Mouse (Mus musculus) cerebellum, postnatal 36 days (tissue): ENCODE results near the gene Rps26.

Experiments used
- DNase-seq, 2 experiments: peaks; one replicate each; pipeline ENCODE4 v3.0.0; 2021 to 2022; ENCODE audit warnings: mixed read lengths in 2 of 2

Rps26 gene

GRCm38 (mm10) chr10:128626311-128627310, at the start of gene Rps26:
Rps26 (minus strand) TSS chr10:128626747.
- DNase-seq: peak; percentile 81 to 85

DNA sequence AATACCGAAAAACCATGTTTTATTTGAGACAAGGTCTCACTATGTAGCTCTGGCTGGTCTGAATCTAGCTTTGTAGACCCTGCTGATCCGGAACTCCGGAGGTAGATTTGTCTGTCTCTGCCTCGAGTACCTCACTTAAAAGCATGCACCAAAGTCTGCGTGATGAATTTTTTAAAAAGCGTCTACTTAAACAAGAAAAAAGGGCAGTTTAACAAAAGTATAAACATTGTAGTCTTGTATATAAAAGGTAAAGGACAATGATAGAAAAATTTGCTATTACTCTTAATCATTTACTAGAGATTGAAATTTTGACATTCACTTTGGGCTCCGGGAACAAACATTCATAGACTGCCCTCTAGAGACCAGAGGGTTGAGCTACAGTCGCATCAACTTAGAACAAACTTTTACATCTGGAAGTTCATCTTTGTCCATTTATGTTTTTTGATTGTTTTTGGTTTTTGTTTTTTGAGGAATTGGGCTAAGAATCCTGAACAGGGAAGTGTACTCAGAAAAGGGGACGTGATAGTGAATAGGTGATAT, 48.0 kb upstream of the Rps26 start:
- DNase-seq: no peak

DNA sequence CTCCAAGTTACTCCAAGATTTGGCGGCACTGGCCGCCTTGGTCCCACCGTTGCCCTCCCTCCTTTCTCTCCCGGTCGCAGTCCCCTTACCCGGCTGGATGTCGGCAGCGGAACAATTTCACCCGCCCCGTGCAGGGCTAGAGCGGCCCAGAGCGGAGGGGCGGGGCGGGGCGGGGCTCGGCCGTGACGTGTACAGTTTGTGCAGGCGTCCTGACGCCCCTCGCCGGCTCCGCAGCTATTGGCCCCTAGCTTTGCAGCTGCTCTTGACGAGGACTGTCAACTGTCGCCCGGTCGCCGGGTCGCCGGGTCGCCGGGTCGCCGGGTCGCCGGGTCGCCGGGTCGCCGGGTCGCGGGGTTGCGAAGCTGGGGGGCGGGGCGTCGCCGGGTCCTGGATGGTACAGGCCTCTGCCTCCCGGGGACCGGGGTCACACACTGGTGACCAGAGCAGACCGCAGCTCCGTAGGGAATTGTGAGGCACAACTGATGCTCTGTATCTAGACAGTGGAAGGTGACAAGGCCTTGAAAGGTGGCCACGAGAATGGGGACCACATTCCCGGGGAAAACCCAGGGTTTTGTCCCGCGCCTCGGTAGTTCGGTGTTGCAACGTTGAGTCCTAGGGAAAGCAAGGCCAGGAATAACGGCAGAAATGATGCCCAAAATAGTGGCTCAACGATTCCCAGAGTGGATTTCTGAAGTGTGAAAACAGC, 47.4 kb upstream of the Rps26 start, which contains the start of gene Suox:
TSS of gene Suox (minus strand) at position 311 of the 706 bp plus-strand sequence.
- peak; percentile 77 to 81 for DNase-seq

GRCm38 (mm10) chr10:128671148-128671547, 44.6 kb upstream of the Rps26 start:
- DNase-seq: no peak

- peak; percentile 83 to 87 for DNase-seq
Observed at GRCm38 (mm10) chr10:128668790-128669672, 42.5 kb upstream of the Rps26 start.

- DNase-seq: no peak
Observed at GRCm38 (mm10) chr10:128665806-128666205, 39.3 kb upstream of the Rps26 start.

- DNase-seq: no peak
Observed at GRCm38 (mm10) chr10:128665307-128665706, 38.8 kb upstream of the Rps26 start.

GRCm38 (mm10) chr10:128664808-128665207, 38.3 kb upstream of the Rps26 start:
- DNase-seq: no peak

GRCm38 (mm10) chr10:128663441-128664220, 37.1 kb upstream of the Rps26 start:
- DNase-seq: no peak

DNA sequence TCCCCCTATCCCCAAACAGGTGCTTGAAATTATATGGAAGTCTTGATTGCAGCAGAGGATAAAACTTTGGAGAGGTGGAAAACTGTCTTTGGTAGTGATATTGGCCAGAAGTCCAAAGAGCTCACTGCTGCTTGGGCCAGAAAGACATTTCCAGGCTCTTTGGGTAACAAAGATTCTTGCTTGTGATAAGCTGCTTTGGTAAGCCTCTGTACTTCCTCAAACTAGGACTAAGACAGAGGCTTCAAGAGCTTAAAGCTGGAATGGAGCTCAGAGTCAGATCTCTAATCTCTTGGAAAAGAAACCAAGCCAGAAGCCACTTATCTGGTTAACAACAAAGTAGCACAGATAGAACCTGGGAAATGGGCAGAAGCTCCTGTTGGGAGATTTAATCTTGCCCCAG, 35.9 kb upstream of the Rps26 start:
- DNase-seq: no peak

DNA sequence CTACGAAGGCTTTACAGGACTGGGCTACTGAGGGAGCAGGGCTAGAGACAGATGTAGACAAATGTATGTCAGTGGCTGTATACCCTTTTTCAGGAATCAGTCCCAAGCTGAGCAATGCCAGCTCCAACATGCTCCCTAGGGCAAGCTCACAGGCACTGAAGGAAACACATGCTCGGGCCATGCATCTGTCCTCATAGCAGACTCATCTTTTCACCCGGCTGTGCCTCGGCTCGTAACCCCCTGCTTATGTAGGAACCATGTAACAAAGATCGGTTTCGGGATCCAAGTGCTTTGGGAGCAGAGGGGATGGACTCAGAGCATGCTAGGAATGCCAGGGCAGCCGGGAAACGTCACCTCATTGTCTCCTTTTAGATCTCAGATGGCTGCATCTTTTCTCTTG, 32.9 kb upstream of the Rps26 start:
- no peak for DNase-seq

DNA sequence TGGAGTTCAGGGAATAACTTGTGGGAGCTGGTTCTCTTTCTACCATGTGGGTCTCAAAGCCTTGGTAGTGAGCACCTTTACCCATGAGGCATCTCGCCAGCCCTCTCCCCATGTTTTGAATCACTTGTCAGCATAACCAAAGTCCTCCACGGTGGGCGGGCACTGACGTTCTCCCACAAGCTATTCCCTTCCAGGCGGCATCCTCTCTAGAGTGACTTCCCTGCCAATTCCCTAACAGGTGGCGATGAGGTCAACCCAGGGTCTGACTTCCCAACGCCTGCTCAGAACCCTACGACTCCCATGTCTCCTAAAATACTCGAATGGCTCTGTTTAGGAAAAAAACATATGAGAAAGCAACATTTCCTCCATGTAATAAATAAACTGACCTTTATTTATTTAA, 31.3 kb upstream of the Rps26 start:
- no peak for DNase-seq

- DNase-seq: no peak
Observed at GRCm38 (mm10) chr10:128656731-128657130, 30.2 kb upstream of the Rps26 start.

DNA sequence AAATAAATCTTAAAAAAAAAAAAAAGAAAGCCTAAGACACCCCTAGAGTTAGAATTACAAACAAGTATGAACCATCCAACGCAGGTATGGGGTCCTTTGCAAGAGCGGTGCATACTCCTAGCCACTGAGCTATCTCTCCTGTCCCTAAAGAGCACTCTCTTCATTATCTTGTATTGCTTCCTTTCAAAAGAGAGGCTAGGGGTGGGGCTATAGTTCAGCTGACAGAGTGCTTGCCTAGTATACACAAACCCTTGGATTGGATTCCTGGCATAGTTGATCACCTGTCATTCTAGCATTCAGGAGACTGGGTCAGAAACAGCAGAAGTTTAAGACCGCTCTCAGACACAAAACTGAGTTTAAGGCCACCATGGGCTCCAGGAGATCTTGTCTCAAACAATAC, 28.7 kb upstream of the Rps26 start:
- no peak for DNase-seq

GRCm38 (mm10) chr10:128653866-128654265, 27.3 kb upstream of the Rps26 start:
- no peak for DNase-seq

GRCm38 (mm10) chr10:128646139-128647089, 19.9 kb upstream of the Rps26 start:
- peak; percentile 42 to 43 for DNase-seq

DNA sequence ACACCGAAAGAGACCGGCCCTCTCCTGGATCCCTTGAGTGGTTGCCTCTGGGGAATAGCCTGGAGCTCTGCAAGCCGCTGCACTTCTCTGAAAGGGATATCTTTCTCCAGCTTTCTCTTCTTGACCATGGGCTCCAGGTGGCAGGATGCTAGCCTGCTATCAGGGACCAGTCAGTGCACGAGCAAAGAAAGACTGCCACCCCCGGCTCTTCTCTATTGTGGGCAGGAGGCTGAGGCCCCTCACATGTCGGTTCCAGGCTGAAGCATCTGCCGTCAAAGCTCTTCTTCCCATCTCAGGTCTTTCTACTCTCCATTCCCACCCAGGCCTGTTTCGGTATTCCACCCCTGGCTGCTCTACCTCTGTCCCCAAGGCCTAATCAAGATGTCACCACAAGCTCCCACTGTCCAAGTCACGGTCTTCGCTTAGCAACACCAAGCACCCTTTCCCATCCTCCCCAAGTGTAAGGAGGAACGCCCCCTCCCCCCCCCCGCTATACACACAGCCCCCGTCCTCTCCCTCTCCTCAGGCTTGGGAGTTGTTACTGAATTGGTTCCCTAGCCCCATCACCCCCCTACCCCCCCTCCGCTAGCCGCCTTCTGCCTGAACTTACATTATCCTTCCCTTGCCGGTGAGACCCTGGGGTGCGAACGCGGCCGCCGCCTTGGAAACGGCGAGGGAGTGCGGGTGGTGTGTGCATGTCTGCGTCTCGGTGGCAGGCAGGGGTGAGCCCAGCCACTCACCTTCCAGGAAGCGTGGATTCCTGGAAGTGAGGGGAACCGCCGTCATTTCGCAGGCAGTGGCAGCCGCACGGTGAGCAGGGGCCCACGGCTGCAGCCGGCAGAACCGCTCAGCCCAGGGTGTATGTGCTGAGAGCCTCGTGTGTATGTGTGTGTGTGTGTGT, 18.8 kb upstream of the Rps26 start, which contains the start of gene Ikzf4:
TSS of gene Ikzf4 (minus strand) at position 881 of the 901 bp plus-strand sequence.
- DNase-seq: peak; percentile 58 to 61

- no peak for DNase-seq
Observed at GRCm38 (mm10) chr10:128642749-128643148, 16.2 kb upstream of the Rps26 start.

DNA sequence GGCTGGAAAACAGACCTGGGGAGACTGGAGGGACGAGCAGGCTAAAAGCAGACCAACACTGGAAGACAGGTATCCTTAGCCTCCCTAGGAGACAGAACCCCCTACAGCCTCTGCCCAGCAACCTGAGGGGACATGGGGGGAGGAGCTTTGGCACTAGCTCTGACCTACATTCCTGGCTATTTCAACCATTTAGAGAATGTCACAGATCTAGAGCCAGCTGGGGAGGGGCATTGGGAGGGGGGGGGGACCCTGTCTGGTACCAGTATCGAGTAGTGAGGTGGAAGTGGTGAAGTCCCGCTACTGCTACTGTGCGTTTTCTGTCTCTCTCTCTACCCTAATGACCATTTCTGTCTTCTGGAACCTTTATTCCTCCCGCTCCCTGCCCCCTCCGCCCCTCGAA, 15.3 kb upstream of the Rps26 start:
- DNase-seq: no peak
